Mouse (Mus musculus): ENCODE measurements around the gene Eno2. TPM values are rescaled to one million over a fixed set of nuclear protein-coding genes. Genes with fewer than 3 reads are reported as not detected.

Gene Eno2
- total RNA-seq, 1 experiment from 2014 or later: 5.6 TPM

Other genes starting within 250 kb of the Eno2 start
- not detected in 2 replicates for gene C1s1, start 227.3 kb downstream of the Eno2 start, total RNA-seq (2017)
- not detected in 2 replicates for gene C1rb, start 199.4 kb downstream of the Eno2 start, total RNA-seq (2017)
- gene C1s2, start 133.6 kb downstream of the Eno2 start, total RNA-seq (2017): not detected in 2 replicates
- gene Lpcat3, start 106.6 kb downstream of the Eno2 start, total RNA-seq (2017): 28.5 and 29.6 TPM in 2 replicates
- 160 and 203 TPM in 2 replicates for gene Emg1, start 57.5 kb downstream of the Eno2 start, total RNA-seq (2017)
- 252 and 265 TPM in 2 replicates for gene Phb2, start 57.3 kb downstream of the Eno2 start, total RNA-seq (2017)
- 476 and 523 TPM in 2 replicates for gene Ptpn6, start 31.0 kb downstream of the Eno2 start, total RNA-seq (2017)
- gene Grcc10, start 28.3 kb downstream of the Eno2 start, total RNA-seq (2017): 189 and 215 TPM in 2 replicates
- gene Gm45234, start 13.7 kb downstream of the Eno2 start, total RNA-seq (2017): not detected in 2 replicates
- gene Atn1, start 13.1 kb downstream of the Eno2 start, total RNA-seq (2017): 5.9 and 6.0 TPM in 2 replicates
- 1.1 and 3.3 TPM in 2 replicates for gene Lrrc23, start 10.1 kb upstream of the Eno2 start, total RNA-seq (2017)
- gene Spsb2, start 39.0 kb upstream of the Eno2 start, total RNA-seq (2017): 5.3 and 11.0 TPM in 2 replicates
- 193 and 201 TPM in 2 replicates for gene Tpi1, start 44.6 kb upstream of the Eno2 start, total RNA-seq (2017)
- 55.3 and 78.1 TPM in 2 replicates for gene Usp5, start 59.8 kb upstream of the Eno2 start, total RNA-seq (2017)
- 62.0 and 98.2 TPM in 2 replicates for gene Cdca3, start 59.9 kb upstream of the Eno2 start, total RNA-seq (2017)
- not detected in 2 replicates for gene Gnb3, start 70.6 kb upstream of the Eno2 start, total RNA-seq (2017)
- gene P3h3, start 88.1 kb upstream of the Eno2 start, total RNA-seq (2017): 14.5 and 24.3 TPM in 2 replicates
- 0.15 TPM in 1 of 2 replicates, not detected in the other for gene Gpr162, start 94.3 kb upstream of the Eno2 start, total RNA-seq (2017)
- gene Cd4, start 118.5 kb upstream of the Eno2 start, total RNA-seq (2017): 5.8 and 10.0 TPM in 2 replicates
- gene Lag3, start 142.0 kb upstream of the Eno2 start, total RNA-seq (2017): 3.8 and 9.1 TPM in 2 replicates
- 121 and 123 TPM in 2 replicates for gene Ptms, start 150.4 kb upstream of the Eno2 start, total RNA-seq (2017)
- gene Mlf2, start 161.7 kb upstream of the Eno2 start, total RNA-seq (2017): 54.2 and 67.4 TPM in 2 replicates
- 41.6 and 51.1 TPM in 2 replicates for gene Cops7a, start 195.9 kb upstream of the Eno2 start, total RNA-seq (2017)
- gene Pianp, start 227.0 kb upstream of the Eno2 start, total RNA-seq (2017): not detected in 2 replicates
- gene Zfp384, start 239.5 kb upstream of the Eno2 start, total RNA-seq (2017): 29.0 and 29.2 TPM in 2 replicates

Measured in hematopoietic stem cell, adult 5-6 weeks (primary cell).